In genomic region chr17:29035506-29035905, GRCm38 (mm10) we compare ENCODE assay signal across 8 mouse cellular contexts. TPM values are rescaled to one million over a fixed set of nuclear protein-coding genes. Genes with fewer than 3 reads are reported as not detected.
DNase-seq lines count a peak whose midpoint lies in the region; ATAC-seq and TF ChIP-seq lines count a peak whose summit lies in the region.

No protein-coding gene starts in this region.

- H3K27ac ChIP-seq in gastrocnemius, adult 2 months, result peak overlapping the region; percentile 50; the same call in 1 of the 2 replicates
- 0 out of 2 replicates have a peak overlapping the region, but pooled peaks have one; percentile 7 for H3K27ac ChIP-seq in ES-Bruce4 (ENCODE audit: insufficient read depth, low read length)
- H3K27ac ChIP-seq in hindbrain, embryonic 10.5 days, result no peak overlapping the region
- H3K27ac ChIP-seq in liver, postnatal 0 days (ENCODE audit: low read depth), result no peak overlapping the region

- TF ChIP-seq POLR2A in ES-Bruce4 (IDR thresholded peaks at IDR 0.05; ENCODE audit: insufficient read depth, low read length), result no peak

- H3K4me1 ChIP-seq in ES-Bruce4 (ENCODE audit: control insufficient read depth, insufficient read depth, low read length), result no peaks in the 10 kb centered on the region
- H3K4me1 ChIP-seq in hindbrain, embryonic 10.5 days (replicated peaks), result peaks cover 37% of the 10 kb centered on the region
- peaks cover 18% of the 10 kb centered on the region for H3K4me1 ChIP-seq in liver, postnatal 0 days (ENCODE audit: insufficient read depth)

- intact Hi-C loops in gastrocnemius, adult 2 months (cut with DNase I), result loop anchor here (10.0 kb wide), 1 partner anchor 341 kb away; the partner anchor contains the start of genes Mapk14 and Slc26a8
- intact Hi-C loops in gastrocnemius, postnatal 36 days (cut with DNase I), result no loop called here
- intact Hi-C loops in left cerebral cortex, postnatal 36 days (cut with DNase I), result no loop called here

- TF ChIP-seq EP300 in ES-Bruce4 (IDR thresholded peaks at IDR 0.05; ENCODE audit: insufficient read depth, low read depth, low read length), result no peak
- no peak for TF ChIP-seq EP300 in liver, postnatal 0 days (IDR thresholded peaks at IDR 0.05; ENCODE audit: low read depth)

- no peak for TF ChIP-seq CTCF in gastrocnemius, adult 2 months (IDR thresholded peaks at IDR 0.05)
- no peak for TF ChIP-seq CTCF in ES-Bruce4 (IDR thresholded peaks at IDR 0.05; ENCODE audit: low read depth, low read length)
- no peak for TF ChIP-seq CTCF in liver, postnatal 0 days (IDR thresholded peaks at IDR 0.05; ENCODE audit: low read depth)

- H3K36me3 ChIP-seq in ES-Bruce4 (ENCODE audit: control insufficient read depth, insufficient read depth, low read length, poor library complexity, severe bottlenecking), result peaks cover 68% of the 10 kb centered on the region
- peaks cover 65% of the 10 kb centered on the region for H3K36me3 ChIP-seq in hindbrain, embryonic 10.5 days
- H3K36me3 ChIP-seq in liver, postnatal 0 days (replicated peaks; ENCODE audit: insufficient read depth, low read length), result peaks cover 51% of the 10 kb centered on the region

- peak overlapping the region; percentile 89 for H3K9ac ChIP-seq in ES-Bruce4 (ENCODE audit: low read depth, poor library complexity, severe bottlenecking)
- H3K9ac ChIP-seq in liver, postnatal 0 days (replicated peaks), result no peak overlapping the region

- peak overlapping the region; percentile 97 for H3K4me3 ChIP-seq in gastrocnemius, adult 2 months
- H3K4me3 ChIP-seq in ES-Bruce4 (ENCODE audit: low read depth, low read length), result peak overlapping the region; percentile 23; the same call in 1 of the 2 replicates
- peak overlapping the region; percentile 88 for H3K4me3 ChIP-seq in hindbrain, embryonic 10.5 days
- H3K4me3 ChIP-seq in liver, postnatal 0 days (ENCODE audit: low read depth, low read length), result peak overlapping the region; percentile 80

- H3K4me2 ChIP-seq in liver, postnatal 0 days (ENCODE audit: low read depth, low read length), result peak overlapping the region; percentile 72

- no peak for ATAC-seq in liver, postnatal 0 days

- H3K27me3 ChIP-seq in ES-Bruce4 (ENCODE audit: control insufficient read depth, insufficient read depth, low read length, poor library complexity, severe bottlenecking), result no peaks in the 10 kb centered on the region
- H3K27me3 ChIP-seq in hindbrain, embryonic 10.5 days (ENCODE audit: insufficient read depth, poor library complexity, severe bottlenecking), result no peaks in the 10 kb centered on the region
- no peaks in the 10 kb centered on the region for H3K27me3 ChIP-seq in liver, postnatal 0 days (ENCODE audit: insufficient read depth, low read length)

- no peaks in the 10 kb centered on the region for H3K9me3 ChIP-seq in ES-Bruce4 (replicated peaks; ENCODE audit: control insufficient read depth, insufficient read depth, low read length, poor library complexity, severe bottlenecking)
- H3K9me3 ChIP-seq in hindbrain, embryonic 10.5 days, result no peaks in the 10 kb centered on the region
- H3K9me3 ChIP-seq in liver, postnatal 0 days (ENCODE audit: low read length), result no peaks in the 10 kb centered on the region

- DNase-seq in gastrocnemius, adult 2 months, result no peak
- no peak for DNase-seq in gastrocnemius, postnatal 36 days
- no peak for DNase-seq in hindbrain, embryonic 10.5 days (ENCODE audit: low spot score)
- no peak for DNase-seq in liver, postnatal 0 days
- DNase-seq in left cerebral cortex, postnatal 36 days (ENCODE audit: low spot score in 2 of 2), result no peak
- no peak for DNase-seq in MN1 (ENCODE audit: low spot score)
- no peak for DNase-seq in cerebellum, adult 11 months

RNA-seq across cellular contexts. Expression of gene Srsf3, which starts 3.1 kb away (rescaled TPM):
- total RNA-seq in gastrocnemius, adult 2 months (2021), result 10 to 100 TPM; 38.8 to 55.6 TPM
- total RNA-seq in gastrocnemius, postnatal 36 days (2021), result 10 to 100 TPM; 32.6 to 42.1 TPM
- polyA plus RNA-seq in ES-Bruce4 (2011; ENCODE audit: insufficient read depth, insufficient read length, low read depth, missing spikeins), result 541 and 557 TPM in 2 replicates
- polyA plus RNA-seq in hindbrain, embryonic 10.5 days (2016; fragmentation: Nextera tagmentation; extraction: Ambion mirVana), result 723 and 795 TPM in 2 replicates
- polyA plus RNA-seq in liver, postnatal 0 days (2015; fragmentation: Nextera tagmentation; extraction: Ambion mirVana), result 163 and 166 TPM in 2 replicates
- 100 to 1,000 TPM; 101 to 118 TPM for total RNA-seq in left cerebral cortex, postnatal 36 days (2021)

RNA-seq across cellular contexts. Expression of gene Stk38, which starts 27.7 kb away (rescaled TPM):
- 10 to 100 TPM; 26.9 to 29.2 TPM for total RNA-seq in gastrocnemius, adult 2 months (2021)
- total RNA-seq in gastrocnemius, postnatal 36 days (2021), result 10 to 100 TPM; 23.0 to 26.1 TPM
- 171 TPM in 2 replicates for polyA plus RNA-seq in ES-Bruce4 (2011; ENCODE audit: insufficient read depth, insufficient read length, low read depth, missing spikeins)
- 131 and 133 TPM in 2 replicates for polyA plus RNA-seq in hindbrain, embryonic 10.5 days (2016; fragmentation: Nextera tagmentation; extraction: Ambion mirVana)
- polyA plus RNA-seq in liver, postnatal 0 days (2015; fragmentation: Nextera tagmentation; extraction: Ambion mirVana), result 32.6 and 34.5 TPM in 2 replicates
- total RNA-seq in left cerebral cortex, postnatal 36 days (2021), result 10 to 100 TPM; 35.0 to 62.2 TPM

RNA-seq across cellular contexts. Expression of gene Cdkn1a, which starts 55.3 kb away (rescaled TPM):
- total RNA-seq in gastrocnemius, adult 2 months (2021), result 100 to 1,000 TPM in 1 of 2 experiments, 10 to 100 TPM in 1; 32.6 to 103 TPM
- 10 to 100 TPM; 17.6 to 27.2 TPM for total RNA-seq in gastrocnemius, postnatal 36 days (2021)
- polyA plus RNA-seq in ES-Bruce4 (2011; ENCODE audit: insufficient read depth, insufficient read length, low read depth, missing spikeins), result 171 and 178 TPM in 2 replicates
- 29.9 and 36.0 TPM in 2 replicates for polyA plus RNA-seq in hindbrain, embryonic 10.5 days (2016; fragmentation: Nextera tagmentation; extraction: Ambion mirVana)
- 42.4 and 58.1 TPM in 2 replicates for polyA plus RNA-seq in liver, postnatal 0 days (2015; fragmentation: Nextera tagmentation; extraction: Ambion mirVana)
- total RNA-seq in left cerebral cortex, postnatal 36 days (2021), result 10 to 100 TPM; 27.0 to 40.0 TPM

Comparison
In these comparisons a context has a peak if more than half of its experiments do, and no peak if none do; other contexts are left out.
1. H3K27ac ChIP-seq: peak in gastrocnemius, adult 2 months (single experiment) and ES-Bruce4 (single experiment); none in hindbrain, embryonic 10.5 days (single experiment) and liver, postnatal 0 days (single experiment).
2. H3K4me3 ChIP-seq: peak in every context shown above with its lines; median percentile 97 in gastrocnemius, adult 2 months; 88 in hindbrain, embryonic 10.5 days; 80 in liver, postnatal 0 days; 23 in ES-Bruce4.